Mouse (Mus musculus) C2C12 (cell line): Measurements from ENCODE around the gene Rab42. TPM values are rescaled to one million over a fixed set of nuclear protein-coding genes. Genes with fewer than 3 reads are reported as not detected.
"Not testable (repeated sequence)": the region's sequence is repeated elsewhere in the genome, so short reads cannot be mapped to it uniquely, and the experiment has no call there.

ENCODE experiments used
- H3K27me3 ChIP-seq: one replicate; pipeline ENCODE4 v1.6.1; 2011; ENCODE audit not compliant: control insufficient read depth, insufficient read depth, insufficient read length
- H3K36me3 ChIP-seq: one replicate; pipeline ENCODE4 v1.6.1; 2011; ENCODE audit not compliant: control insufficient read depth, insufficient read depth
- H3K4me3 ChIP-seq: one replicate; pipeline ENCODE4 v1.5.1; 2011; ENCODE audit warnings: mild to moderate bottlenecking, control low read depth; ENCODE audit not compliant: poor library complexity, insufficient read depth, severe bottlenecking
- H3K79me2 ChIP-seq: one replicate; pipeline ENCODE4 v1.6.1; 2011; ENCODE audit not compliant: control insufficient read depth, insufficient read depth
- H3K79me3 ChIP-seq: one replicate; pipeline ENCODE4 v1.6.1; 2011; ENCODE audit warnings: low read depth, control low read depth
- H3ac ChIP-seq: one replicate; pipeline ENCODE3; 2011; ENCODE audit warnings: low read depth; ENCODE audit not compliant: control insufficient read depth, insufficient read length
- CEBPB ChIP-seq: IDR thresholded peaks from one replicate; pipeline ENCODE4 v1.6.1; 2011; ENCODE audit warnings: low read depth, mild to moderate bottlenecking, control low read depth, moderate library complexity
- CTCF ChIP-seq: IDR thresholded peaks from one replicate; pipeline ENCODE4 v1.5.1; 2011; ENCODE audit not compliant: control insufficient read depth, insufficient read depth, insufficient read length
- FOSL1 ChIP-seq: IDR thresholded peaks from one replicate; pipeline ENCODE4 v1.8.0; 2011; ENCODE audit warnings: mild to moderate bottlenecking, low read length; ENCODE audit not compliant: poor library complexity, insufficient read depth, severe bottlenecking
- MAX ChIP-seq: IDR thresholded peaks from one replicate; pipeline ENCODE4 v1.6.1; 2011; ENCODE audit warnings: mild to moderate bottlenecking, control low read depth
- MYOD1 ChIP-seq: IDR thresholded peaks from one replicate; pipeline ENCODE4 v1.6.1; 2011; ENCODE audit warnings: low read depth; ENCODE audit not compliant: control insufficient read depth, insufficient read length
- MYOG ChIP-seq: IDR thresholded peaks from one replicate; pipeline ENCODE4 v1.6.1; 2011; ENCODE audit not compliant: control insufficient read depth, insufficient read length; ENCODE audit errors: extremely low read depth
- USF1 ChIP-seq: IDR thresholded peaks from one replicate; pipeline ENCODE4 v1.6.1; 2011; ENCODE audit warnings: low read depth, mild to moderate bottlenecking, control low read depth, moderate library complexity
- polyA plus RNA-seq: library from polyadenylated mRNA; unstranded; fragments of >200 nt; fragmentation: generic; extraction: Trizol; gene quantifications from one replicate; pipeline ENCODE4 v1.2.1, GENCODE M21; 2012; ENCODE audit warnings: missing spikeins

Gene Rab42
- polyA plus RNA-seq, 1 experiment, result 0.42 TPM

- TF ChIP-seq MAX, result no peak
- no peak for TF ChIP-seq CTCF
- TF ChIP-seq USF1, result no peak
- TF ChIP-seq FOSL1, result no peak
- TF ChIP-seq MYOD1, result no peak
- TF ChIP-seq MYOG, result no peak
- TF ChIP-seq CEBPB, result no peak
- H3K79me2 ChIP-seq, result peaks cover 30% of the 10 kb centered on the region
- H3K27me3 ChIP-seq, result no peaks in the 10 kb centered on the region
- peak overlapping the region; percentile 92 for H3ac ChIP-seq
- H3K4me3 ChIP-seq, result peak overlapping the region; percentile 97
- peaks cover 21% of the 10 kb centered on the region for H3K79me3 ChIP-seq
- H3K36me3 ChIP-seq, result peaks cover 55% of the 10 kb centered on the region
Observed at GRCm38 (mm10) chr4:132309849-132310472, 6.8 kb upstream of the Rab42 start.

GRCm38 (mm10) chr4:132309140-132309848, 6.1 kb upstream of the Rab42 start:
- peak; percentile 37 for TF ChIP-seq MAX
- no peak for TF ChIP-seq CTCF
- TF ChIP-seq MYOG, result no peak
- H3K27me3 ChIP-seq, result no peaks in the 10 kb centered on the region
- peaks cover 50% of the 10 kb centered on the region for H3K36me3 ChIP-seq
- peaks cover 30% of the 10 kb centered on the region for H3K79me2 ChIP-seq
- peaks cover 21% of the 10 kb centered on the region for H3K79me3 ChIP-seq
- H3K4me3 ChIP-seq, result peak overlapping the region; percentile 97
- peak overlapping the region; percentile 92 for H3ac ChIP-seq

- TF ChIP-seq USF1 (peak; percentile 32), MAX (peak; percentile 69), CEBPB (no peak)
- H3ac ChIP-seq, result peak overlapping the region; percentile 92
- H3K27me3 ChIP-seq, result no peaks in the 10 kb centered on the region
Observed at GRCm38 (mm10) chr4:132308437-132309139, 5.4 kb upstream of the Rab42 start.

GRCm38 (mm10) chr4:132306004-132306403, 2.8 kb upstream of the Rab42 start:
- TF ChIP-seq CEBPB (no peak), CTCF (no peak), USF1 (no peak), MAX (no peak), FOSL1 (no peak), MYOD1 (no peak), MYOG (no peak)
- H3K79me2 ChIP-seq, result peaks cover 28% of the 10 kb centered on the region
- H3ac ChIP-seq, result no peak overlapping the region
- H3K79me3 ChIP-seq, result peaks cover 21% of the 10 kb centered on the region
- H3K4me3 ChIP-seq, result no peak overlapping the region
- no peaks in the 10 kb centered on the region for H3K27me3 ChIP-seq
- H3K36me3 ChIP-seq, result peaks cover 24% of the 10 kb centered on the region

More at GRCm38 (mm10) chr4:132308437-132309139, 5.4 kb upstream of the Rab42 start:
- peaks cover 44% of the 10 kb centered on the region for H3K36me3 ChIP-seq
- peaks cover 30% of the 10 kb centered on the region for H3K79me2 ChIP-seq
- peak overlapping the region; percentile 97 for H3K4me3 ChIP-seq
- peaks cover 21% of the 10 kb centered on the region for H3K79me3 ChIP-seq

- H3K36me3 ChIP-seq, result peaks cover 17% of the 10 kb centered on the region
- no peaks in the 10 kb centered on the region for H3K27me3 ChIP-seq
- peaks cover 17% of the 10 kb centered on the region for H3K79me3 ChIP-seq
- no peak overlapping the region for H3ac ChIP-seq
- H3K79me2 ChIP-seq, result peaks cover 20% of the 10 kb centered on the region
- no peak overlapping the region for H3K4me3 ChIP-seq
- TF ChIP-seq CEBPB (no peak), USF1 (no peak), FOSL1 (no peak), MYOD1 (no peak), CTCF (no peak), MAX (no peak), MYOG (no peak)
Observed at GRCm38 (mm10) chr4:132305276-132305675, 2.1 kb upstream of the Rab42 start.

- H3K79me3 ChIP-seq, H3ac ChIP-seq, H3K27me3 ChIP-seq, H3K79me2 ChIP-seq, H3K4me3 ChIP-seq, H3K36me3 ChIP-seq: not testable (repeated sequence)
Observed at GRCm38 (mm10) chr4:132303484-132303883, 299 bp upstream of the Rab42 start.
